In the genomic region with DNA sequence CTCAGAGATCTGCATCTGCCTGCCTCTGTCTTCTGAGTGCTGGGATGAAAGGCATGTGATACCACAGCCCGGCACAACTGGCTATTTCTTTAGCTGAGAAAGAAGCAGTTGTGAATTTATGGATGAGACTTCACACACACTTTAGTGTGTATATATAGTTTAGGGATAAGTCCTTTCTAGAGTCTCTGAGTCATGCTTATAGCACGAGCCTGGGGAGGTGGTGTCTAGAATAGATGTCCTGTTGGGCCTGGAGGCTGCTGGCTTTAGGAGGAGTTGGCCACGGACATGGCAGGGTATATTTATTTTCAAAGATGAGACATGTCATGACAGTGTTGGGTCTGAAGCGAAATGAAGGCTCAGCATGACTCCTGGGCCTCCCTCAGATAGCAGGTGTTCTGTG, we compare ENCODE assay signal across 24 mouse cellular contexts. TPM values are rescaled to one million over a fixed set of nuclear protein-coding genes. Genes with fewer than 3 reads are reported as not detected.
A peak's percentile ranks its signal among the peaks of the same experiment; 100 is the strongest.
DNase-seq lines count a peak whose midpoint lies in the region; ATAC-seq and TF ChIP-seq lines count a peak whose summit lies in the region.
"Had no signal": no experiment of that assay in that cellular context is flagged by ENCODE, and none has a peak within 500 bp of the region (broad histone marks: within the 10 kb centered on the region; RNA-seq: fewer than 3 reads in every experiment).

No protein-coding gene starts in this region.

- peak overlapping the region; percentile 13 for H3K27ac ChIP-seq in gastrocnemius, adult 2 months
- peak overlapping the region; percentile 67 for H3K27ac ChIP-seq in left cerebral cortex, adult 2 months
- H3K27ac ChIP-seq in small intestine, adult 2 months (ENCODE audit: insufficient read depth, low read depth, low read length) = peak overlapping the region; percentile 20; the same call in 1 of the 2 replicates
- H3K27ac ChIP-seq in kidney, embryonic 15.5 days = no peak overlapping the region
- H3K27ac ChIP-seq: embryonic facial prominence, embryonic 10.5 days; embryonic facial prominence, embryonic 12.5 days; forebrain, embryonic 13.5 days; forebrain, embryonic 15.5 days had no signal

- H3K4me3 ChIP-seq in gastrocnemius, adult 2 months = no peak overlapping the region
- H3K4me3 ChIP-seq in left cerebral cortex, adult 2 months = no peak overlapping the region
- no peak overlapping the region for H3K4me3 ChIP-seq in small intestine, adult 2 months (ENCODE audit: low read depth, low read length)
- no peak overlapping the region for H3K4me3 ChIP-seq in kidney, embryonic 15.5 days (replicated peaks)
- H3K4me3 ChIP-seq: embryonic facial prominence, embryonic 10.5 days; embryonic facial prominence, embryonic 12.5 days; forebrain, embryonic 13.5 days; forebrain, embryonic 15.5 days had no signal

- TF ChIP-seq CTCF in gastrocnemius, adult 2 months (IDR thresholded peaks at IDR 0.05) = no peak
- TF ChIP-seq CTCF in left cerebral cortex, adult 2 months (IDR thresholded peaks at IDR 0.05) = no peak
- TF ChIP-seq CTCF in small intestine, adult 2 months (IDR thresholded peaks at IDR 0.05; ENCODE audit: extremely low read depth, insufficient read length, insufficient replicate concordance, low read depth, low read length) = no peak

- H3K4me2 ChIP-seq in kidney, embryonic 15.5 days = no peak overlapping the region
- H3K4me2 ChIP-seq: embryonic facial prominence, embryonic 12.5 days; forebrain, embryonic 13.5 days; forebrain, embryonic 15.5 days had no signal

- no peak for TF ChIP-seq POLR2A in small intestine, adult 2 months (IDR thresholded peaks at IDR 0.05; ENCODE audit: low read depth, low read length)

- H3K27me3 ChIP-seq in small intestine, adult 2 months (ENCODE audit: control insufficient read depth, insufficient read depth, low read length) = no peaks in the 10 kb centered on the region
- H3K27me3 ChIP-seq in kidney, embryonic 15.5 days = no peaks in the 10 kb centered on the region
- H3K27me3 ChIP-seq: embryonic facial prominence, embryonic 12.5 days; forebrain, embryonic 13.5 days; forebrain, embryonic 15.5 days had no signal

- no peak for ATAC-seq in kidney, embryonic 15.5 days (replicated peaks; ENCODE audit: low FRiP score)
- ATAC-seq: forebrain, embryonic 13.5 days; forebrain, embryonic 15.5 days had no signal

- H3K36me3 ChIP-seq in small intestine, adult 2 months (ENCODE audit: control insufficient read depth, insufficient read depth, low read length) = peaks cover 30% of the 10 kb centered on the region
- no peaks in the 10 kb centered on the region for H3K36me3 ChIP-seq in kidney, embryonic 15.5 days
- H3K36me3 ChIP-seq: embryonic facial prominence, embryonic 10.5 days; embryonic facial prominence, embryonic 12.5 days; forebrain, embryonic 15.5 days had no signal

- peaks cover 19% of the 10 kb centered on the region for H3K4me1 ChIP-seq in small intestine, adult 2 months (ENCODE audit: control insufficient read depth, insufficient read depth, insufficient read length, low read length)
- no peaks in the 10 kb centered on the region for H3K4me1 ChIP-seq in kidney, embryonic 15.5 days
- H3K4me1 ChIP-seq: embryonic facial prominence, embryonic 12.5 days had no signal

- WGBS in small intestine, adult 2 months = 59% methylated on average over 4 of the region's 4 CpGs
- 78% methylated on average over 4 of the region's 4 CpGs for WGBS in kidney, embryonic 15.5 days

- DNase-seq in gastrocnemius, adult 2 months = no peak
- no peak for DNase-seq in gastrocnemius, postnatal 14 days
- no peak for DNase-seq in left cerebral cortex, adult 2 months (ENCODE audit: extremely low spot score in 1 of 2, low spot score in 2 of 2)
- DNase-seq in left cerebral cortex, adult 18-20 months (ENCODE audit: low spot score in 2 of 2) = no peak
- peak; percentile 65 for DNase-seq in brain, adult 2 months (ENCODE audit: low read depth, low spot score)
- DNase-seq: adrenal gland, adult 2 months; adrenal gland, postnatal 10 days; adrenal gland, postnatal 25 days; cerebellum, adult 11-12 months; cerebellum, adult 2 months; cerebellum, adult 9-10 months; cerebellum, postnatal 10 days; cerebellum, postnatal 25 days had no signal

- intact Hi-C loops in gastrocnemius, adult 2 months (cut with DNase I) = no loop called here
- intact Hi-C loops in gastrocnemius, postnatal 14 days (cut with DNase I; ENCODE audit: low total_unique reads) = no loop called here
- intact Hi-C loops in left cerebral cortex, adult 2 months (cut with DNase I) = no loop called here

- H3K9me3 ChIP-seq in kidney, embryonic 15.5 days (replicated peaks) = no peaks in the 10 kb centered on the region
- H3K9me3 ChIP-seq: embryonic facial prominence, embryonic 10.5 days; embryonic facial prominence, embryonic 12.5 days; forebrain, embryonic 13.5 days; forebrain, embryonic 15.5 days had no signal

- no peak overlapping the region for H3K9ac ChIP-seq in kidney, embryonic 15.5 days
- H3K9ac ChIP-seq: embryonic facial prominence, embryonic 12.5 days; forebrain, embryonic 13.5 days; forebrain, embryonic 15.5 days had no signal

RNA-seq across cellular contexts. Expression of gene Cebpe, which starts 22.0 kb away (rescaled TPM):
- total RNA-seq in gastrocnemius, adult 2 months (2021) = not detected
- total RNA-seq in gastrocnemius, postnatal 14 days (2021) = not detected
- total RNA-seq in left cerebral cortex, adult 2 months (2021) = not detected
- total RNA-seq in left cerebral cortex, adult 18-20 months (2021) = not detected
- 4.2 and 4.4 TPM in 2 replicates for polyA plus RNA-seq in small intestine, adult 2 months (2012; rRNA removed)
- polyA plus RNA-seq in kidney, embryonic 15.5 days (2015; fragmentation: Nextera tagmentation; extraction: Ambion mirVana) = 0.21 TPM in 1 of 2 replicates, not detected in the other
- total RNA-seq: adrenal gland, adult 2 months; adrenal gland, postnatal 25 days; ES-E14; MEL had no signal
- polyA plus RNA-seq: C2C12; cortical plate, adult 2 months; embryonic facial prominence, embryonic 10.5 days; forebrain, embryonic 11.5 days; forebrain, embryonic 13.5 days; forebrain, embryonic 15.5 days had no signal

RNA-seq across cellular contexts. Expression of gene Gm29776, which starts 35.4 kb away (rescaled TPM):
- total RNA-seq in gastrocnemius, adult 2 months (2021) = not detected
- total RNA-seq in gastrocnemius, postnatal 14 days (2021) = not detected
- total RNA-seq in left cerebral cortex, adult 2 months (2021) = not detected
- total RNA-seq in left cerebral cortex, adult 18-20 months (2021) = not detected
- polyA plus RNA-seq in small intestine, adult 2 months (2012; rRNA removed) = not detected in 2 replicates
- 0.09 and 0.21 TPM in 2 replicates for polyA plus RNA-seq in kidney, embryonic 15.5 days (2015; fragmentation: Nextera tagmentation; extraction: Ambion mirVana)
- total RNA-seq: adrenal gland, adult 2 months; adrenal gland, postnatal 10 days; adrenal gland, postnatal 25 days; MEL had no signal
- polyA plus RNA-seq: C2C12; forebrain, embryonic 13.5 days had no signal

RNA-seq across cellular contexts. Expression of gene Acin1, which starts 47.3 kb away (rescaled TPM):
- 10 to 100 TPM; 75.5 to 81.7 TPM for total RNA-seq in gastrocnemius, adult 2 months (2021)
- total RNA-seq in gastrocnemius, postnatal 14 days (2021) = 10 to 100 TPM; 68.1 to 73.8 TPM
- total RNA-seq in left cerebral cortex, adult 2 months (2021) = 100 to 1,000 TPM; 200 to 232 TPM
- 100 to 1,000 TPM; 193 to 195 TPM for total RNA-seq in left cerebral cortex, adult 18-20 months (2021)
- polyA plus RNA-seq in small intestine, adult 2 months (2012; rRNA removed) = 32.5 and 76.4 TPM in 2 replicates
- 142 and 145 TPM in 2 replicates for polyA plus RNA-seq in kidney, embryonic 15.5 days (2015; fragmentation: Nextera tagmentation; extraction: Ambion mirVana)

RNA-seq across cellular contexts. Expression of gene Slc7a8, which starts 47.7 kb away (rescaled TPM):
- total RNA-seq in gastrocnemius, adult 2 months (2021) = 10 to 100 TPM; 21.4 to 23.6 TPM
- 10 to 100 TPM in 1 of 2 experiments, 1 to 10 TPM in 1; 7.5 to 18.5 TPM for total RNA-seq in gastrocnemius, postnatal 14 days (2021)
- 10 to 100 TPM; 54.3 to 58.6 TPM for total RNA-seq in left cerebral cortex, adult 2 months (2021)
- total RNA-seq in left cerebral cortex, adult 18-20 months (2021) = 10 to 100 TPM; 48.7 to 52.5 TPM
- polyA plus RNA-seq in small intestine, adult 2 months (2012; rRNA removed) = 39.5 and 174 TPM in 2 replicates
- 12.8 and 14.2 TPM in 2 replicates for polyA plus RNA-seq in kidney, embryonic 15.5 days (2015; fragmentation: Nextera tagmentation; extraction: Ambion mirVana)
- polyA plus RNA-seq: C2C12 had no signal

RNA-seq across cellular contexts. Expression of gene 1700123O20Rik, which starts 48.0 kb away (rescaled TPM):
- total RNA-seq in gastrocnemius, adult 2 months (2021) = 10 to 100 TPM in 1 of 2 experiments, 1 to 10 TPM in 1; 7.0 to 11.0 TPM
- total RNA-seq in gastrocnemius, postnatal 14 days (2021) = 10 to 100 TPM; 10.1 to 11.8 TPM
- 10 to 100 TPM; 20.2 to 22.7 TPM for total RNA-seq in left cerebral cortex, adult 2 months (2021)
- total RNA-seq in left cerebral cortex, adult 18-20 months (2021) = 10 to 100 TPM; 22.9 to 25.8 TPM
- 21.9 and 47.4 TPM in 2 replicates for polyA plus RNA-seq in small intestine, adult 2 months (2012; rRNA removed)
- 85.9 and 88.7 TPM in 2 replicates for polyA plus RNA-seq in kidney, embryonic 15.5 days (2015; fragmentation: Nextera tagmentation; extraction: Ambion mirVana)
